Mouse (Mus musculus) urinary bladder, postnatal 14 days (tissue): ENCODE results near the gene Gm4631.
"Not testable (repeated sequence)": the region's sequence is repeated elsewhere in the genome, so short reads cannot be mapped to it uniquely, and the experiment has no call there.

Experiments
- DNase-seq: peaks from one replicate; pipeline ENCODE4 v3.0.0; 2021; ENCODE audit warnings: low spot score

Gm4631 gene

GRCm38 (mm10) chr2:175338097-175338496 is at the start of gene Gm4631:
Gm4631 (minus strand) TSS chr2:175338197.
- not testable (repeated sequence) for DNase-seq

- DNase-seq: not testable (repeated sequence)
Observed at GRCm38 (mm10) chr2:175372136-175372535, 34.1 kb upstream of the Gm4631 start, which contains the start of gene Zfp968. Zfp968 (plus strand) TSS chr2:175372436.

- not testable (repeated sequence) for DNase-seq
Observed at GRCm38 (mm10) chr2:175274825-175275224, 63.2 kb downstream of the Gm4631 start, which contains the start of gene Gm14440. Gm14440 (plus strand) TSS chr2:175275125.
